Mouse (Mus musculus) c-Kit-positive CD71-negative TER-119-negative erythroid progenitor cells, embryonic 14.5 days (primary cell): ENCODE measurements at regions not wholly inside any gene's neighbourhood (a gene's known extent, or its start where the extent isn't known, plus 50 kb on each side); places are given as distances from the start of the nearest gene placed in this dataset.

Source experiments
- DNase-seq: peaks from one replicate; pipeline ENCODE4 v3.0.0-alpha.2; 2013; ENCODE audit warnings: low read depth

DNA sequence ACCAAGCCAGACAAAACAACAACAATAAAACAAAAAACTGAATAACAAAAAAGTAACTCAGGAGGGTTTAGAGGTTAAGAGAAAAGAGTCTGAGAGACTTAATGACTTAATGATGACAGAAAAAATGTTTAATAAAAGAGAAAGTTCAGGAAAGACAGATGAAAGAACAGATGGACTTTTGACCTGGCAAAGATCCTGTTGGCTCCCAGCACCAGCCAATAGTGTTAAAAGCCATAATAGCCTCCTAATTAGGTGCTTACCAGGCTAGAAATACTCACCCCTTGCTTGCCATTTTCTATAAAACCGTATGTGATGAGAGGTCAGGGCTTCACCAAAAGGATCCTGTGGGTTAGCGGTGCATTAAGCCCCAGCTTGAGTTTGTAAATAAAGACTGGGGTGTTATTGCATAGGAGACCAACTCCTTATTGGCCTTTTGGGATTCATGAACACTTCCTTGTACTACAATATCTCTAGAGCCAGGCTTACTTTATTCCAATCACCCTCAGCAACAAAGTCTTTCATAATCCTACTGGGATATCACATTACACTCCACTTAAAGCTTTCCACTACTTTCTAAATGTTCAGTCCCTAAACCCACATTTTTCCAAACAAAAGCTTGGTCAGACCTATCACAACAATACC lies 282.1 kb upstream of the Rasa1 start:
- no peak for DNase-seq

DNA sequence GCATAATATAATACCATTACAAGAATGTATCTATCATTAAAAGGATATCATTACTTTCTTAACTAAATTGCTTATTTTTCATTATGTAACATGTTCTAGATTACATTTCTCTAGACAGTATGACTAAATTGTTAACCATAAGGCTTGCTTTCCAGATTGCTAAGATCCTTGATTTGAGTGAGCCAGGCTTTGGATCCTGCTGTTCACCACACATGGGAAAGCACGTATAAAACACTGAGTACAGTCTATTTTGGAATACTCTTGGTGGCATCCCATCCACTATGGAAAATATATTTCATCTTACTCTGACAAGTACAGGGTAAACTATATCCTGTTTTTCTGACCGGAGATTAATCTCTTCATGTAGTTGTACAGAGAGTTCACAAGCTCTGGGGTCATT lies 268.9 kb upstream of the Rasa1 start:
- DNase-seq, result no peak

DNA sequence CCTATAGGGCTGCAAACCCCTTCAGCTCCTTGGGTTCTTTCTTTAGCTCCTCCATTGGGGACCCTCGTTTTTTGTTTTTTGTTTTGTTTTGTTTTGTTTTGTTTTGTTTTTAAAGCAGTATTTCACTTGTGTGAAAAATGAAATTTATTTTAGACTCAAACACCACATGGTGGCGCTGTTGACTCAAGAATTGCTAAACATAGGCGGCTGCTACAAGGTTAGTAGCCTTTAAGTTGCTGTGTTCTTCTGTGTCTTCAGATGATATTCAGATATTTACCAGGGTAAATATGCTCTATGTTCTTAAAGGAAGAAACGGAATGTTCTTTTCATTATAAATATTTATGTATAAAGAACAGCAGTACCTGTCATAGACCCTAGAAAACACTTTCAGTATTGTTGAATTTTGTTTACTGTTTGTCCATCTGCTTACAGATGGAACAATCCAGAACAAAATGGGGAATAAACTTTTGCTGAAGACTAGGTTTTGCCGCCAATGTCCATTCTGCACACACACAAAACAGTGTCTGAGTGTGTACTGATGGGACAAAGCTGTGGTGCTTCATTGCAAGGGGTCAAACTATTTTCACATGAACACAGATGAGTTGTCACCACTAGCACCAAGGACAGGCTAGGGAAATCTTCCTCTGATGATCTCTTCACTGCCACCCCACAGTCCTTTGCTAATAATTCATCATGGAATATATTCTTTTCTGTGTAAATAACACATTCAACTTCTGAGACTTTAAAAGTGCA lies 267.3 kb upstream of the Rasa1 start:
- peak; percentile 62 for DNase-seq

DNA sequence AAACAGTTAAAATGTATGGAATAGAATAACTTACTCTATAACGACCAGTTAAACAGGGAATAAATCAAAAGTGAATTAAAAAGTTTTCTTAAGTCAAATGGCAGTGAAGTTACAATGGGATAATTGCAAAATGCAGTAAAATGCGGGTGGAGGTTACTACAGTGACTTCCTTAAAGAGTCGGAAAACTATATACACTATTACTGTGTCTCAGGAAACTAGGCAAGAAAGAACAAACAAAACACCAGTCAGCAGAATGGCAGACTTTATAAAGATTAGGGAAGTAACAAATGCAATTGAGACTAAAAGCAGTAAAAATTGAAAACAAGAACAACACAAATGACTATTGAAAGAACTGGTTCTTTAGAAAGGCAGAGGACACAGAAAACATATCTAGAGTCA lies 264.1 kb upstream of the Rasa1 start:
- no peak for DNase-seq

DNA sequence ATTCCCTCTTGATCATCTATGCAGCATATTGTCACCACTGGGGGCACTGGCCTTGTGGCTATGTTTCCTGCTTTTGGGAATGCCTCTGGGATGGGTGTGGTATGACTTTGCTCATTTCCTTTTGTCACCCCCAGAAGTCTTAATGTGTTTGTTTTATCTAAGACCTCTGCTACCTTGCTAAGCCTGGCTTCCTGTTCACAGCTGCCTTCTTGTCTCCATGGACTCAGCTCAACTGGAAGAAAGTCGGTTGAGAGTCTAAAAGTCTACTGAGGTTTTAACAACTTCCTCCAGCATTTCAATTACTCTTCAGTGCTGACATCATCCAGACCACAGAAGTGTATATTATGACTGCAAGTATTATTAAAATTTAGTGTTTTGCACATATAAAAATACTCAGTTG lies 220.7 kb upstream of the Rasa1 start:
- no peak for DNase-seq

DNA sequence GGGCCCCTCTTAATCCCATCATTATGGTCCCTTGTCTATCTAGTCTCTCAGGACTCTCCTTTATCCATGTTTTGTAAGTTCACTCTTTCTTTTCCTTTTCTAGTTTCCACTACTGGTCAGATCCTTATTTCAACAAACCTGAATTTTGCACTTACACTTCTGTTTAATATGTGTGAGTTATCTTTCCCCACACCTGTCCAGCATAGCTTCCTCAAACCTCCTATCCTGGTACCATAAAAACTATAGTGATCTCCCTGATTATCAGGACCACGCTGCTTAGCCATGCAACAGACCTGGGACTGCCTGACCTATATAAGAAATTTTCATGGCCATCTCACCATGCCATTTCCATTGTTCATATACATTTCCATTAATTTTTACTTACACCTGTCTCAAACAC lies 219.6 kb upstream of the Rasa1 start:
- DNase-seq, result no peak

DNA sequence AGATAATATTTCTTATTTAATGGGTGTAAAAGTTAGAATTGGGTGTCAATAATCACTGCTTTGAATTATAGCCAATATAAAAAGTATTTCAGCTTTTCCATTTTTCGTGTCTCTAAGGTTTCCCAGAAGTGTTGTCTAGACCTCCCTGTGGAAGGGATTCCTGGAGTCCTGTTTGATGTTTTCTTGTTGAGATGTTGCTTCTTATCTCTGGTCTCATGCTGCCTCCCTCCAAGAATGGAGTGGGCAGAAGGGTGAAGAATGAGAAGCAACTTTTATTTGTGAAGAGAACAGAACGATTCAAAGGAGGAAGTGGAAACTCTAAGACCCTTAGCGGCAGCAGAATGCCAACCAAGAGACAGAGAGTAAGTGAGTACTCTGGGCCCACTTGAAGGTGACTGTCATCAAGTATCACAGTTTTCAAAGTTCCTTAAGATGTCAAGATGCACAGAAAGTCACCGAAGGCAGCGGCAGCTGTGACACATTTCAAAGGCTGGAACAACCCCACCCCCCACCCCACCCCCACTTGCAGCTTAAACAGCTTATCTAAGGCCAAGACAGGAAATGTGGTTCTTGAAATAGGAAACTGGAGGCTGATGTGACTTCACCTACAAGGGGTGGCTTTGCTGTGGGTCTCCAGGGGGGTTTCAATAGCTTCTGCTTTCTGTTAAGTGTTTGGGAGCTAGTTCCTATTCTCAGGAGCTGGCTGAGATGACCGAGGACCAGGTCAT lies 218.6 kb upstream of the Rasa1 start:
- DNase-seq, result peak; percentile 59

DNA sequence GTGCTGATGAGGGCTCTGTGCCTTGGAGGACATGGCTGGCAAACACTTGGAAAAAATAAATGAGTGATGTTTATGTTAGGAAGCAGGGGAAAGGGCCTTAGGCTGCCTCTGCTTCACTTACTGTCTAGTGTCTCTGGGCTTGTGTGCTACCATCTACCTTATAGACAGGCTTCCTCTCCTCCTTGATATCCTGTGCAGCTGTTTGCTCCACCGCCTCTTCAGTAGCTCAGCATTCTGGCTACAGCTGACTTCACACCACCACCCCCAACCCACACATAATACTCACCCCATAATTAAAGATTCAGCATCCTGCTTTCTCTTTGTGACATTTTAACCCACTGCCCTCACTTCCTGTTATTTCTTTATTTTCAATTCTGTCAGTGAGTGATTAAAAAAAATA lies 217.9 kb upstream of the Rasa1 start:
- no peak for DNase-seq

DNA sequence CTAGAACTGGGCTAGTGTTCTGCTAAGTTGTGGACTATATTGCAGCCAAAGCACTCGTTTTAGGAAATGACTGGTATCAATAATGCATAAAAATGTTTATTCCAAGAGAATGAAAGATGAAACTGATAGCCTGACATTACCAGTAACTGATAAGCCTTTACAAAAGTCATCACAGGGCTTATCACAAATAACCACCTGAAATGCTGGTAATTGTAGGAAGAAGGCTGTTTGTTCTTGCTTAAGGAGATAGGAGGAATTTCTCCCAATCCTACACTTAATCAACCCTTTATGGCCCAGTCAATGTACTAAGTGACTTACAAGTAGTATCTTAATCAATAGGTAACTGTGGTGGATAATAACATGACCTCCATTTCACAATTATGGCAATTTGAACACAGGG lies 217.1 kb upstream of the Rasa1 start:
- no peak for DNase-seq

DNA sequence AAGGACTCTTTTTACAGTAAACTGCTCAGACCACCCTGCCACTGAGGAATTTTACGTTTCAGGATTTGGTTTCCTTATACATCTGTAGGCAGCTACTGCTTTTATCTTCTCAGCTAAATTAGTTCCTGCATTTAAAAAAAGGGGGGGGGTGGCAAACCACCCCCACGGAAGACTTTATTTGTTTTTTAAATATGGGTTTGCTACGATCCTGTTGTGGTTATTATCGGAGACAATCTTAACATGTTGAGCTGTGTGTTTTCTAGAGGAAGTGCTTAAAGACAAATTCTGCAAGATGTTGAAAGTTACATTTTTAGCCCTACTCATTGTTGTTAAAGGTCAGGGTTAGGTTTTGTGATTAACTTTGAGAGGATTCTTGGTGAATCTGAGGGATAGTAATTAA lies 216.1 kb upstream of the Rasa1 start:
- DNase-seq, result no peak

DNA sequence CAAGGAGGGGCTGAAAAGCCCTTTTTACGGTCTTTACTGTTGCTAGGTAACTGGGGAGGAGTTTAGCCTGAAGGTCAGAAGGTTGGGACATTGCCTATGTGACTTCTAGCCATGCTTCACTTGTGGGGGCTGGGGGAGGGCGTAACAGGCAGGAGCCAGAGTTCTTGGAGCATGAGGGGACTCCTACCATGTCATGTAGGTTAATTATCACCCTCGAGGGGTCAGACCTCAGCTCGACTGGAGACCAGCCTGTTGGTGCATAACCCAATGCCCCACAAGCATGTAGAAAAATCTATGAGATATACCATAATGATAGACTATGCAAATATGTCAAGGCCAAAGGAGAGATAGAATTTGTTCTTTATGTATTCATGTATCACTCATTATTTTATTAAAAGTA lies 215.1 kb upstream of the Rasa1 start:
- DNase-seq, result no peak

DNA sequence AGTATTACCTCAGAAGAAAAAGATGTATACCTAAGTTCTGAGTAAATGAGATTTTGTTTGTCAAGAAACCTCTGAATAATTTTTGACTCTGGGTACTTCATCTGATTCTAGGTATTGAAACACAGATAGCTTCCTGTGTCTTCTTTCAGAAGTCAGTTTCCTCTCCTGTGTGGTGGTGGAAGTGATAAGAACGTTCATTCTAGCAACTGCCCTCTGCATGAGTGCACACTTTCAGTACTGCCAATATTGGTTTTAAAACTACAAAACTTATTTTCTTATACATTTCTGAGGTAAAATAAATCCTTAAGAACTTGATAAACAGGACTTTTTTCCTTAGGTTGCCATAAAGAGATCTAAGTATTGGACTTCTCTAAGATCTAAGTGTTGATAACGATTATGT lies 209.8 kb upstream of the Rasa1 start:
- DNase-seq, result no peak

DNA sequence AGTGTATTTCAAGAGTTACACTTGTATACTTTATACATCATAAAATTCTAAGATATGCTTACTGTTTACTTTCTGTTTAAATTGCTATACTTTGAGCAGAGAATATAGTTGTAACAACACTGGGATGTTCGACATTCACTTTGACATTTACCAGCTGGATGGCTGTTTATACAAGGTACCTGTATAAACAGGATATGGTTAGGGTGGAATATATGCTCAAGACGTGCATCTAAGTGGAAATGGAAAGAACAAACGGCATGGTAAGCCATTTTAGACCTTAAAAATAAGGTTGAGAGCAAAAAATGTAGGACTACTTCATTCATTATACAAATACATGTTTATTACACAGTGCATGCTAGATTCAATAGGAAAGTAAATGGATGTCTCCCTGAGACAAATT lies 195.9 kb upstream of the Rasa1 start:
- no peak for DNase-seq

DNA sequence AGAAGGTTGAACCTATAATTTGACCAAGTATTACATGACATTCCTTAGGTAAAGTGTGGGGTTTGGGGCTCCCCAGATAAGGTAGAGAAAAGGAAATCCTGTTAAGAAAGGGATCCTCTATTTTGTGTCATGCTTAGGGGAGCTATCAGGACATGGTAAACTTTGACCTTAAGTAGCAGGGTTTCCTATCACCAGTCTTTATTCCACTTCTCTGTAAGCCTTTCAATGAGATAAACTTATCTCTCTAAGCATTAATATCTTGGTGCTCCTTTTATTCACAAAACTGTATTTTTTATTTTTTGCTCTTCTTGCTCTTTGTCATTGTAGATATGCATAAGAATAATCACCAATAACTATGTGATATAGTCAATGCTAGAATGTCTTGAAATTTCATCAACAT lies 194.4 kb upstream of the Rasa1 start:
- no peak for DNase-seq

DNA sequence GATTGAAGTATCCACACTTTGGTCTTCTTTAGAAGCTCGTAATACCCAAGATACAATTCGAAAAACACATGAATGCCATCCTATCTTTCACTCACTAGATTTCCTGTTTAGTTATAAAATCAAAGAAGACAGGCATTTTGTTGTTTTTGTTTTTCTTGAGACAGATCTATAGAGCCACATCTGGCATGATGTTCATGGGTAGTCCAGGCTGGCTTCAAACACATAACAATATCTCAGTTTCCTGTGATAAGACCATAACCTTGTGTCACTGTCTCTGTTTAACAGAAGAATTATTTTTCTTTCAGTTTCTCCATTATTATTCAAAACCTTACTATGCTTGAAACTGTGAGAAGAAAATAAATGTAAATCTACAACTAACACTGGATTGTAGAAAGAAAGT lies 190.5 kb upstream of the Rasa1 start:
- DNase-seq, result no peak

DNA sequence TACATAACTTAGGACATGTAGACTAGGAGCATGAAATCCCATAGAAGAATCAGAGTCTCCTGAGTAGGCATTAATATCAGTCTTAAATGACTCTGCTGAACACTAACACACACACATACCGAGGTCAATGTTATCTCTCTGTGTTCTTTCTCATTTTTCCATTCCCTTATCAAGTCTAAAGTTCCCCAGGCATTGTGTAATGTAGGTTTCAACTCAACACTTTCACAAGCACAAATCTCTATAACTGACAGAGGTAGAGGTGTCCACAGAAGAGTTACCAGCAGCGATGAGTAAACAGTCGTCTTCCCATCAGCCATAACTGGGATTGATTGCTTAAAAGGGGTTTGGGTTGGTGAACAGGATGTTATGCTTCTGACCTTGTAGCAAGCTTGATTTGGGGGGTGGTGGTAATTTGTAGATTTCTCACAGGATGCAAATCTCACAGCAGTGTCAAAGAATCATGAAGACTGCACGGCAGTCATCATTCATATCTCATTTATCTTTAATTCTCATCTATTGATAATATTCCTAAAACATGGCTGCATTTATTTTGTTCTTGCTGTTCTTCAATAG lies 187.4 kb upstream of the Rasa1 start:
- no peak for DNase-seq

DNA sequence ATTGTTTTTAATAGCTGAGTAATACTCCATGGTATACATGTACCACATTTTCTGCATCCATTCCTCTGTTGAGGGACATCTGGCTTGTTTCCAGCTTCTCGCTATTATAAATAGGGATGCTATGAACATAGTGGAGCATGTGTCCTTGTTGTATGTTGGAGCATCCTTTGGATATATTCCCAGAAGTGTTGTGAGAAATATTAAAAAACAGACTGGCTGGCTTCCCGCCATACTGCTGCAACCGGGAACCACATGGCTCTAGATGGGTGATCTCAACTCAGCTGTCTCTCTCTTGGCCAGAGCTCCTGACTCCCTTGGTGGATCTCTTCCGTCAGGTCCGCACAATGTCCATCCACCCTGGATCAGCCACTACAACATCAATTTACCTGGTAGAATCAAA lies 182.4 kb upstream of the Rasa1 start:
- DNase-seq, result no peak

DNA sequence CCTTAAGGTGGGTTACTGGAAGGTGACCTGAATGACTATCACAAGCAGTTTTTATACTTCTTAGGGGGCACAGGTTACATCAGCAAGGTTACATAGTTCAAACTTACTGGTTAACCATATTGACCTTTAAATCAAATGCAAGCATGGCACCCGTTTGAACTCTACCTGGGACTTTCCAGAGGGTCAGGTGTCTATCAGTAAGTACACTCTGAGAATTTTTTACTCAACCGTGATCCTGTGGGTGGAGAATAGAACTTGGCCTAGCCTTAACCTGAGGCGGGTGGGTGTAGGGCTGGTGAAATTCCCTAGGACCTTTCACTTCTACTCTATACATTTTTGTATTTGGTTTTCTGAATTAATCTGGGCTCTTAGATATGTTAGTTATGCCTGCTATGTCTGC lies 170.5 kb upstream of the Rasa1 start:
- no peak for DNase-seq

DNA sequence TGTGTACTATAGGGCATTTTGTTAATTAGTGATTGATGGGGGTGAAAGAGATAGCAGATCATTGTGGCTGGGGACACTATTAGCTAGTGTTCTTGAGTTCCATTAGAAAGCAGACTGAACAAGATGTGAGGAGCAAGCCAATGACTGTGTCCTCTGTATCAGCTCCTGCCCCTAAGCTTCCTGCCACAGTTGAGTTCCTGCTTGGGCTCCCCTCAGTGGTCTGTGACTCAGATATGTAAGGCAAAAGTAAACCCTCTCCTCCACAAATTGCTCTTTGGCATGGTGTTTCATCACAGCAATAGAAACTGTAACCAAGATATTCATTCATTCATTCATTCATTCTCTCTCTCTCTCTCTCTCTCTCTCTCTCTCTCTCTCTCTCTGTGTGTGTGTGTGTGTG lies 169.7 kb upstream of the Rasa1 start:
- no peak for DNase-seq

DNA sequence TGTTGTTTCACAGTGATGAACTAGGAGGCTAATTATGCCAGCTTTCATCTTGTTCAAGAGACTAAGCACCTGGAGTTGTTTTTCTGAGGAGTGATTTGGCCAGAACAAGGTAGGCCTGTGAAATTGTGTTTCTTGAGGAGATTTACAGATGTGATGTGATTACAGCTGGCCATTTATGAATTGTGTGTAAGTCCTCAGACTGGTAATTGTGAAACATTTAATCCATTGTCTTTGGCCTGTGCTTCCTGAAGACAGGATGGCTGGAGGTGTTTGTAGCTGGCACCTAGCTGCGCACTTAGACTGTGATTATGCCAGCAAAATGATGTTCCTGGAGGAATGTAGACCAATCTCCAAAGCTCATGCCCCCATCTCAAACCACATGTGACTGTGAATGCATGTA lies 150.7 kb upstream of the Rasa1 start:
- no peak for DNase-seq

DNA sequence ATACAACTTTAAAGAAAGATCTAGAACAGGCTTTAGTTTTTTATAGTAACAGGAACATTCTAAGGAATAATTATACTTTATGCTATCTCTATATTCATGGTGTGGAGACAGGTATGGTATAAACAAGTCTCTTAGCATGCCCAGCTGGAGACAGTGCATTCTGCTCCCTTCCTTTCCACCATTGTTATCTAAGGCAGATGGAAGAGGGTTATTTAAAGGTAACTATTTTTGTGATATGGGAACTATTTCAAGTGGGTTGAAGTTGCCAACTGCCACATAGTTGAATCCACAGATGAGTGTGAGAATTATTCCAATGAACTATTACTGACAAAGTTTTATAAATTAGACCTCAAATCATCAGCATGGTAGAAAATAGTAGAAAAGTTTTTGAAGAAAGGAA lies 148.9 kb upstream of the Rasa1 start:
- no peak for DNase-seq

DNA sequence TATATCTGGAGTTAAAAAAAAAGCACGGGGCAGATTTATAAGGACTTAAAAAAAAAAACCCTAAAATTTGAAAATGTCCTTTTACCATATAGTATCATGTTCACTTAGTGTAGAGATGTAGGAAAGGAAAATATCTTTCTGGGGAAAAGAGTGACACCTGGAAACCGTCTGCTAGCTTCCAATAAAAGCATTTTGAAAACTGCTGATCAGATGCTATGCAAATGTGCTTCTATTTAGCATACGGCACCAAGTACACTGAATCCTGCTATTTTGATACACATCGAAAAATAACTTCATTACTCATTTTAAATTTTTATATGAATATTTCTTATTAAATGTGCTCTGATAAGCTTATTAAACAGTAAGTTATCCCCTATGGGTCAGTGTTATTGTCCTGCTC lies 148.1 kb upstream of the Rasa1 start:
- DNase-seq, result no peak

DNA sequence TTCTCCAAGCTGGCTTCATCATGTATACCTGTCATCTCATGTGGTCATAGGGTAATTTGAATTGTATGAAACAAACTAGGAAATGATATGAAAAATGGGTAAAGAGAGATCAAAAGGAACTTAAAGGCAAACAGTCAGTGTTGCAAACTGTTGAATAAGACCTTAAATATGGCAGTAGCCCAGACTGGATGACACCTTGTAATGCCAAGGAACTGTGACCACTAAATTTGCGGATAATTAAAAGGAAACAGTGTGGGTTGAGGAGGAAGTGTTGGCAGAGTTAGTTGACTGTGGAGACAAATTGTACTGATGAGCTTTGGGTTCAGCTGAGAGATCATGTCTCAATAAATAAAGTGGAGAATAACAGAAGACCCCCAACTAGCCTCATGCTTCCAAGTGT lies 147.3 kb upstream of the Rasa1 start:
- DNase-seq, result no peak
